Mouse (Mus musculus) right cerebral cortex, adult 18-20 months (tissue): ENCODE data around the gene Hap1.
"Not testable (repeated sequence)": the region's sequence is repeated elsewhere in the genome, so short reads cannot be mapped to it uniquely, and the experiment has no call there.

ENCODE experiments used
- DNase-seq: peaks from one replicate; pipeline ENCODE4 v3.0.0; 2022; ENCODE audit warnings: mixed read lengths

Hap1 gene

DNA sequence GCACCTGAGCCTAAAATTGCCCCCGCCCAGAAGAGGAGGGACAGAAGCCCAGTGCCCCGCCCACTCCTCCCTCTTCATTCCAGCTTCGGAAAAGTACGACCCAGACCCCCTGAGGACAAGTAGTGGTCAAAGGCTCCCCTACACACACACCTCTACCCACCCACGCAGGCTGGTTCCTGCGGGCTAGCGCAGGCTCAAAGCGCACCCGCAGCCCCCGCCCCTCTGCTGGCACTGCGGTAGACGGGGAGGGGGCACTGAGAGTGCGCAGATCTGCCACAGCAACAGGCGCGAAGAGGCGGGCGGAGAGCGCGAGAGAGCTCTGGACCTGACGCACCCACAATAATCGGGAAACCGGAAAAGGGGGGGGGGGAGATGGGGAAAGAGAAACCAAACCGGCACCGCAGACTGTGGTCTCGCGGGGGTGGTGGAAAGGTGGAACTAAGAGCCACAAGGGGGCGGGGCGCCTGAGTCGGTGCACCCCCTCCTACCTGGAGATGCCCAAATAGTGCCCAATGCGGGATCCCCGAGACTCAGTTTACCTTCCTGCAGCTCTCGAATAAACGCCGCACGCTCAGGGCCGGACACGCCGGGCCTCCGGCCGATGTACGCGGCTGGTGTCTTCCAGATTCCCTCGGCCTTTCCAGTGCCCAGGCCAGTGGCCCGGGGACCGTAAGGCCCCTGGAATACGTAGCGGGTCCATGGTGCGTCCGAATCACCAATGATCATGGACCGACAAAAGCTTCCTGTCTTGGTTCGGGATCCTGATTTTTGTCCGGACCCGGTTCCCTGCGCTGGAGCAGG lies 577 bp downstream of the Hap1 start:
- peak; percentile 52 for DNase-seq

DNA sequence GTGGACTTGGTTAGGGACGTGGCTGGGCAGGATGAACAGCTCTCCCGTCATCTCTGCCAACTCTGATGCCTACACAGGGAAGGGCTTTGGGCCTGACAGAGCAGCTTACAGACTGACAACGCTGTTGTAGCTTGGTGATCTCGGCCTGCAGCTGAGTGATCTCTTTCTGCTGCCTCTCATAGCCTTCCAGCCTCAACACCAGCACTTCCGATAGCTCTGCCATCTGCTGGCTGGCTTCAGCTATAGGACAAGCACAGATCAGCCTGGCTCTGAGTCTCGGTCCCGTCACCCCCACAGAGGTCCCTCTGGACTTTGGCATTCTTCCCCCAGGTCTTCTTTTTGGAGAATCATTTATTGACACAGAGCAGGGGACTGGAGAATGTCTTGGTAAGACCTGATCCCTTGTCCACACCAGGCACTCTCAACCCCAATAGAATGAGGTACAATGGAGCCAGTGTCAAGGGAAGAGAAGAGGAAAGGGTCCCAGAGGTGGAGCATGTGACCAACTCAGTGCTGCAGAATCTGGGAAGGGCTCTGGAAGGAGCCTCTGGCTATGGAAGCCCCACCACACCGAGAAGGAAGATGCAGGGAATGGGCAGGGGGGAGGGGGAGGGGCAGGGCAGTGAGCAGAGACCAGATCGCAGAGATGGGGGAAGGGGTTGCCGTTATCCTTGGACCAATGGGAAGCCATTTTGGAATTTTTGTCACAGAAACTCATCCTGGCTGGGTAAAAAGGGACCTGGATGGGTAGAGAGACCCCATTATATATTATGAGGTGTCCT lies 3.7 kb downstream of the Hap1 start:
- peak; percentile 53 for DNase-seq

DNA sequence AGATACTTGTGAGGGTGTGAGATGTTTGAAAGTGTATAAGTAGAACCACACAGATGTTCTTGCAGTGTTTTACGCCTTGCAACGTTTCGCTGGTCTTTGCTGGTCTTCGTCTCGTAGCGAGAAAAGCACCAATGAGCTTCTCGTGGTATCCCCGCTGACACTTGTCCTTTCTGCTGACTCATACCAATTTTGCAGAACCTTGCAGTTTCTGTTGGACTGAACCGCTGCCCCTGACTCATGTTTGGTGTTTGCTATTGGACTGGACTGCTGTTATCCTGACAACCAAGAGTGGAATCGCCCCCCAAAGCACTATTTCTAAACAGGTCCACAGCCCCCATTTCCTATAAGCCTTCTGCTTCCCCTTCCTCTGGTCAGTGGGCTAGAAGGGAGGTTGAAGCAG lies 11.7 kb downstream of the Hap1 start:
- DNase-seq, result no peak

- no peak for DNase-seq
Observed at GRCm38 (mm10) chr11:100335731-100336130, 20.2 kb downstream of the Hap1 start.

DNA sequence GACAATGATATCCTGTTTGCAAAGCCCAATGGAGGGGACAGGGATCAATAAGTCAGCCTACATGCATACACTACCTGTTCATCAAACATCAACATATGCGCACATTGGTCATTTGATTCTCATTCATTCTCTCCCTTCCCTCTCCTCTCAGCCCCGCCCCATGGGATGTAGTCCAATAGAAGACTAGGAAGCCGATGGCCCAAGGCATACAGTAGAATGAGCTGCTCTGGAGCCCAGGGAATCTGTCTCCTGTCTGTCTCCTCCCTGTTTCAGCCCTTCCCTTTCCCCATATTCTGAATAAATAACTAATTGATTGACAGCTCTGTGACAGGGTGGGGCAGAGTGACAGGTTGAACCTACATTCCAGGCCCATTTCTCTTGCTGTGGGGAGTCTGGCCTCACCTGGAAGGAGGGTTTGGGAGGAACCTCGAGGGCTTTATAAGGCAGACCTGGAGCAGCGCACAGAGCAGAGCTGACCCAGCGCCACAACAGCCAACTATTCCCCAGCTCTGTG lies 21.9 kb downstream of the Hap1 start, which contains the start of gene Gast:
Gene Gast (plus strand): TSS at position 464 of the 514 bp plus-strand sequence.
- DNase-seq, result no peak

- peak; percentile 71 for DNase-seq
Observed at GRCm38 (mm10) chr11:100332766-100333515, 23.0 kb downstream of the Hap1 start.

- DNase-seq, result not testable (repeated sequence)
Observed at GRCm38 (mm10) chr11:100330816-100331375, 25.0 kb downstream of the Hap1 start.

GRCm38 (mm10) chr11:100330235-100330634 lies 25.7 kb downstream of the Hap1 start:
- peak; percentile 46 for DNase-seq

DNA sequence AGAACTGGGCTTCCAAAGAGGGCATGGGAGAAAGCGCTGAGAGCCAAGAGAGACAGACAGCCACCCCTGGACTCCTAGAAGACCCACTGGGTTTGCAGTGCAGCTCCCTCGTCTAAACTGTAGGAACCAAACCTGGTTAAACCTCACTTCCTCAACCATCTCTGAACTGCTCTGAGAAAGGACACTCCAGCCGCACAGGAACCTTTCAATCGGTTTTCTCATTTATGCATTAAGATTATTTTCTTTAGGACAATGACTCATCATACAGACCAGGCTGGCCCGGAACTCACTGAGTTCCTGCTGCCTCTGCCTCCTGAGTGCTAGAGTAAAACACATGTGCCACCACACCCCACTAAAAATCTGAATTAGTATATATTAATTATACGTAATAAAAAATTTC lies 28.2 kb downstream of the Hap1 start:
- no peak for DNase-seq

- no peak for DNase-seq
Observed at GRCm38 (mm10) chr11:100327316-100327715, 28.6 kb downstream of the Hap1 start.

GRCm38 (mm10) chr11:100325062-100325629 lies 30.8 kb downstream of the Hap1 start:
- no peak for DNase-seq

DNA sequence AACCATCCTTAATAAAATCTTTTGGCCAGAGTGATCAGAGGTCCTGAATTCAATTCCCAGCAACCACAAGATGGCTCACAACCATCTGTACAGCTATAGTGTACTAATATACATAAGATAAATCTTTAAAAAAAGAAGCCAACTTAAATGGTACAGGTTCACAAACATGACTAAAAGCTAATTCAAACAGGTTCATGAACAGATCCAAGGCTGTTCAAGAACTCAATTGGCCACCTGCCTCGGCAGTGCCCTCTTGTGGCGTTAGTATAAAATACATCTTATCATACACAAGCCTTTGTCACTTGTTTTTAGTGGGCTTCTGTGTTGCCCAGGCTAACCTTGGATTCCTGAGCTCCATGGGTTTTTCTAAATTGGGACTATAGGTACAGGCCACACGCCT lies 32.4 kb downstream of the Hap1 start:
- peak; percentile 53 for DNase-seq

- DNase-seq, result no peak
Observed at GRCm38 (mm10) chr11:100322591-100323258, 33.2 kb downstream of the Hap1 start.

- not testable (repeated sequence) for DNase-seq
Observed at GRCm38 (mm10) chr11:100321479-100322305, 34.2 kb downstream of the Hap1 start.

GRCm38 (mm10) chr11:100320701-100321410 lies 35.1 kb downstream of the Hap1 start:
- not testable (repeated sequence) for DNase-seq

DNA sequence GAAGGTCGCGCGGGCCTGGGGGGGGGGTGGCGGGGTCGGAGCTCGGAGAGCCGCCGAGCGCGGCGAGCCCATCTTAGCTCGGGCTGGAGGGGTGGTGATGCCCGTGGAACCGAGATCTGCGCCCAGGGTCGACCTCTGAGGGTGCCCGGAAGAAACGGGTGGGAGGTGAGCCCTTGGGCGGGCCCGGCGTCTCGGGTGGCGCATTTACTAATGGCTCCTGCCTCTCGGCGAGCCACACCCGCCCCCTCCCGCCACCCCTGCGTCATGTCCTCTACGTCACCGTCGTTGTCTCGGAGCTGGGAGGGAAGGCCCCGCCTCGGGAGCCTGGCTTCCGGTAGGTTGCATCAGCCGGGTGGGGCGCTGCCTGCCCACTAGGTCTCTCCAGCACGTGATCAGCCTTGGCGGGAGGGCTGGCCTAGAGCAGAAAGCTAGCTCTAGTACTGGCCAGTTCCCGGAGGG lies 35.7 kb downstream of the Hap1 start:
- DNase-seq, result peak; percentile 96

- DNase-seq, result peak; percentile 100
Observed at GRCm38 (mm10) chr11:100319492-100320171, 36.3 kb downstream of the Hap1 start, which contains the start of gene Eif1. TSS of gene Eif1 (plus strand) at chr11:100319885.

GRCm38 (mm10) chr11:100318529-100319451 lies 37.1 kb downstream of the Hap1 start:
- DNase-seq, result no peak
